Mouse (Mus musculus) CD4-positive naive resting alpha-beta T cell, adult 76 days (primary cell): ENCODE measurements around the gene Defa32. TPM values are rescaled to one million over a fixed set of nuclear protein-coding genes. Genes with fewer than 3 reads are reported as not detected.

Experiments
- total RNA-seq: library from RNA; stranded (reverse); gene quantifications from one replicate; pipeline ENCODE4 v1.2.4, GENCODE M21; 2023

The Defa32 gene
- not detected for total RNA-seq

GRCm38 (mm10) chr8:21528732-21529131, at the start of gene Defa32:
Gene Defa32 (plus strand): TSS chr8:21529032.

GRCm38 (mm10) chr8:21508958-21509357, 19.9 kb upstream of the Defa32 start, which contains the start of gene Defa20:
Gene Defa20 (plus strand): TSS chr8:21509258.

GRCm38 (mm10) chr8:21565086-21565485, 36.3 kb downstream of the Defa32 start, which contains the start of gene Defa37:
Gene Defa37 (plus strand): TSS chr8:21565386.

Other genes with a start within 250 kb of the Defa32 start
- not detected for gene Defa27, start 213.5 kb upstream of the Defa32 start, total RNA-seq
- not detected for gene Defa29, start 202.0 kb upstream of the Defa32 start, total RNA-seq
- not detected for gene Defa2, start 150.5 kb upstream of the Defa32 start, total RNA-seq
- gene Defa33, start 137.2 kb upstream of the Defa32 start, total RNA-seq = not detected
- gene Defa36, start 101.6 kb upstream of the Defa32 start, total RNA-seq = not detected
- gene Gm7849, start 72.5 kb upstream of the Defa32 start, total RNA-seq = not detected
- gene Defa20, start 19.8 kb upstream of the Defa32 start, total RNA-seq = not detected
- gene Defa37, start 36.4 kb downstream of the Defa32 start, total RNA-seq = not detected
- not detected for gene Defa28, start 54.0 kb downstream of the Defa32 start, total RNA-seq
- gene Gm7861, start 65.5 kb downstream of the Defa32 start, total RNA-seq = not detected
- not detected for gene Defa26, start 89.2 kb downstream of the Defa32 start, total RNA-seq
- gene Defa17, start 126.7 kb downstream of the Defa32 start, total RNA-seq = not detected
- gene Defa34, start 136.8 kb downstream of the Defa32 start, total RNA-seq = not detected
- gene AY761184, start 174.6 kb downstream of the Defa32 start, total RNA-seq = not detected
- not detected for gene Defa24, start 205.5 kb downstream of the Defa32 start, total RNA-seq